Mouse (Mus musculus) embryonic facial prominence, embryonic 14.5 days (tissue): ENCODE data around the gene Nup43. TPM values are rescaled to one million over a fixed set of nuclear protein-coding genes. Genes with fewer than 3 reads are reported as not detected.

Experiments used
- ATAC-seq: fragments of 200-750 bp; cut with Nextera tagmentation; 2 replicates; pipeline ENCODE4 v1.8.0; 2017; ENCODE audit warnings: low read depth, moderate number of reproducible peaks, moderate TSS enrichment
- DNase-seq: peaks from one replicate; pipeline ENCODE4 v3.0.0-alpha.2; 2015; ENCODE audit warnings: low spot score
- H3K27ac ChIP-seq: fragments of 300-500 bp; sonication (generic); replicated peaks from 2 replicates; pipeline ENCODE4 v1.5.1; 2014; ENCODE audit warnings: low read depth, mild to moderate bottlenecking, low read length, moderate library complexity
- H3K27me3 ChIP-seq: fragments of 300-500 bp; sonication (generic); replicated peaks from 2 replicates; pipeline ENCODE4 v1.6.1; 2014; ENCODE audit warnings: low read length; ENCODE audit not compliant: control insufficient read depth, insufficient read depth
- H3K36me3 ChIP-seq: fragments of 300-500 bp; sonication (generic); 2 replicates; pipeline ENCODE4 v1.6.1; 2014; ENCODE audit warnings: low read length, mixed read lengths; ENCODE audit not compliant: control insufficient read depth, insufficient read depth
- H3K4me1 ChIP-seq: fragments of 300-500 bp; sonication (generic); 2 replicates; pipeline ENCODE4 v1.6.1; 2014; ENCODE audit warnings: antibody characterized with exemption, low read length; ENCODE audit not compliant: control insufficient read depth, insufficient read depth
- H3K4me2 ChIP-seq: fragments of 300-500 bp; sonication (generic); 2 replicates; pipeline ENCODE4 v1.6.1; 2014; ENCODE audit warnings: low read depth, mild to moderate bottlenecking, low read length, moderate library complexity, mixed read lengths
- H3K4me3 ChIP-seq: fragments of 300-500 bp; sonication (generic); 2 replicates; pipeline ENCODE4 v1.5.1; 2014; ENCODE audit warnings: low read depth, mild to moderate bottlenecking, low read length
- H3K9ac ChIP-seq: fragments of 300-500 bp; sonication (generic); 2 replicates; pipeline ENCODE4 v1.6.1; 2014; ENCODE audit warnings: low read depth, mild to moderate bottlenecking, low read length, moderate library complexity, mixed read lengths
- H3K9me3 ChIP-seq: fragments of 300-500 bp; sonication (generic); 2 replicates; pipeline ENCODE4 v1.6.1; 2016; ENCODE audit warnings: low read length; ENCODE audit not compliant: control insufficient read depth
- WGBS: fragments of 180-500 bp; shearing (Covaris S2); extraction: QIAGEN DNeasy Blood & Tissue Kit; methylation state at CpG from one replicate; pipeline ENCODE4 v1.1.7; 2014; 5-methylcytosine and 5-hydroxymethylcytosine counted together
- polyA plus RNA-seq: library from polyadenylated mRNA; unstranded; fragments of >200 nt; fragmentation: Nextera tagmentation; extraction: Ambion mirVana; gene quantifications from 2 replicates; pipeline ENCODE4 v1.2.1, GENCODE M21; 2014

The Nup43 gene
- polyA plus RNA-seq, 1 experiment from 2014 or later = 37.0 TPM

- Histone ChIP-seq H3K36me3 (peaks cover 3% of the 10 kb centered on the region), H3K9ac (no peak overlapping the region), H3K9me3 (no peaks in the 10 kb centered on the region), H3K4me2 (no peak overlapping the region), H3K4me1 (peaks cover 14% of the 10 kb centered on the region), H3K27me3 (no peaks in the 10 kb centered on the region), H3K4me3 (no peak overlapping the region), H3K27ac (no peak overlapping the region)
- ATAC-seq = no peak
- 80% methylated on average over 1 of the region's 1 CpGs for WGBS
- DNase-seq = no peak
These were observed 2.4 kb upstream of the Nup43 start for GRCm38 (mm10) chr10:7664889-7665288.

- Histone ChIP-seq H3K27ac (no peak overlapping the region), H3K9me3 (no peaks in the 10 kb centered on the region), H3K4me3 (no peak overlapping the region), H3K27me3 (no peaks in the 10 kb centered on the region), H3K4me1 (no peaks in the 10 kb centered on the region), H3K9ac (no peak overlapping the region), H3K4me2 (no peak overlapping the region), H3K36me3 (peaks cover 70% of the 10 kb centered on the region)
- 79% methylated on average over 1 of the region's 1 CpGs for WGBS
- DNase-seq = peak; percentile 19
- ATAC-seq = no peak
These were observed 6.4 kb downstream of the Nup43 start for GRCm38 (mm10) chr10:7673673-7674072.

GRCm38 (mm10) chr10:7680731-7681301 is 13.5 kb downstream of the Nup43 start, which contains the start of the genes Pcmt1 and Lats1:
Gene Pcmt1, minus strand, starts transcription at chr10:7681136.
Gene Lats1, plus strand, starts transcription at chr10:7681214.
- peak within 1 kb of the TSS; percentile 100 for H3K9ac ChIP-seq
- H3K4me1 ChIP-seq = peaks cover 18% of the 10 kb centered on the region
- DNase-seq = peak; percentile 89
- H3K27ac ChIP-seq = peak within 1 kb of the TSS; percentile 98
- H3K4me3 ChIP-seq = peak within 1 kb of the TSS; percentile 99
- H3K27me3 ChIP-seq = no peaks in the 10 kb centered on the region
- H3K36me3 ChIP-seq = peaks cover 42% of the 10 kb centered on the region
- peak within 1 kb of the TSS; percentile 67 for H3K4me2 ChIP-seq
- H3K9me3 ChIP-seq = no peaks in the 10 kb centered on the region
- peak; percentile 89 for ATAC-seq
- WGBS = under 1% methylated on average over 34 of the region's 65 CpGs

GRCm38 (mm10) chr10:7681343-7682025 is 14.2 kb downstream of the Nup43 start:
- ATAC-seq = peak; percentile 89
- Histone ChIP-seq H3K4me3 (peak overlapping the region; percentile 99), H3K27me3 (no peaks in the 10 kb centered on the region), H3K9me3 (no peaks in the 10 kb centered on the region), H3K4me1 (peaks cover 18% of the 10 kb centered on the region), H3K4me2 (peak overlapping the region; percentile 67), H3K9ac (peak overlapping the region; percentile 100), H3K36me3 (peaks cover 35% of the 10 kb centered on the region), H3K27ac (peak overlapping the region; percentile 98)
- WGBS = under 1% methylated on average over 19 of the region's 64 CpGs
- DNase-seq = peak; percentile 91

GRCm38 (mm10) chr10:7682249-7682648 is 14.9 kb downstream of the Nup43 start:
- H3K4me3 ChIP-seq = peak overlapping the region; percentile 99
- 59% methylated on average over 3 of the region's 3 CpGs for WGBS
- peak overlapping the region; percentile 98; the same call in 1 of the 2 replicates for H3K27ac ChIP-seq
- DNase-seq = no peak
- peaks cover 28% of the 10 kb centered on the region for H3K36me3 ChIP-seq
- peaks cover 18% of the 10 kb centered on the region for H3K4me1 ChIP-seq
- H3K9ac ChIP-seq = peak overlapping the region; percentile 100
- no peaks in the 10 kb centered on the region for H3K27me3 ChIP-seq
- H3K9me3 ChIP-seq = no peaks in the 10 kb centered on the region
- H3K4me2 ChIP-seq = peak overlapping the region; percentile 67
- no peak for ATAC-seq

GRCm38 (mm10) chr10:7686902-7687301 is 19.6 kb downstream of the Nup43 start:
- peaks cover 6% of the 10 kb centered on the region; the same call in 1 of the 2 replicates for H3K4me1 ChIP-seq
- H3K27ac ChIP-seq = no peak overlapping the region
- H3K4me2 ChIP-seq = no peak overlapping the region
- H3K4me3 ChIP-seq = no peak overlapping the region
- ATAC-seq = no peak
- H3K9ac ChIP-seq = no peak overlapping the region
- DNase-seq = no peak
- 94% methylated on average over 6 of the region's 6 CpGs for WGBS
- no peaks in the 10 kb centered on the region for H3K9me3 ChIP-seq
- peaks cover 14% of the 10 kb centered on the region for H3K36me3 ChIP-seq
- no peaks in the 10 kb centered on the region for H3K27me3 ChIP-seq

GRCm38 (mm10) chr10:7695286-7695685 is 28.0 kb downstream of the Nup43 start:
- H3K27me3 ChIP-seq = no peaks in the 10 kb centered on the region
- no peak overlapping the region for H3K27ac ChIP-seq
- ATAC-seq (no peak), DNase-seq (no peak)
- H3K4me2 ChIP-seq = no peak overlapping the region
- no peak overlapping the region for H3K9ac ChIP-seq
- H3K4me3 ChIP-seq = no peak overlapping the region
- H3K36me3 ChIP-seq = peaks cover 87% of the 10 kb centered on the region
- H3K4me1 ChIP-seq = no peaks in the 10 kb centered on the region
- no peaks in the 10 kb centered on the region for H3K9me3 ChIP-seq

- no peak overlapping the region for H3K4me3 ChIP-seq
- DNase-seq (no peak), ATAC-seq (no peak)
- H3K27me3 ChIP-seq = no peaks in the 10 kb centered on the region
- 93% methylated on average over 3 of the region's 3 CpGs for WGBS
- H3K4me2 ChIP-seq = no peak overlapping the region
- no peak overlapping the region for H3K27ac ChIP-seq
- no peaks in the 10 kb centered on the region for H3K4me1 ChIP-seq
- H3K9ac ChIP-seq = no peak overlapping the region
- H3K36me3 ChIP-seq = peaks cover 93% of the 10 kb centered on the region
- H3K9me3 ChIP-seq = no peaks in the 10 kb centered on the region
These were observed 32.8 kb downstream of the Nup43 start for GRCm38 (mm10) chr10:7700120-7700519.

GRCm38 (mm10) chr10:7702586-7702985 is 35.3 kb downstream of the Nup43 start:
- Histone ChIP-seq H3K27me3 (no peaks in the 10 kb centered on the region), H3K4me3 (no peak overlapping the region), H3K9ac (no peak overlapping the region), H3K36me3 (peaks cover 88% of the 10 kb centered on the region), H3K9me3 (no peaks in the 10 kb centered on the region), H3K4me1 (no peaks in the 10 kb centered on the region), H3K4me2 (no peak overlapping the region), H3K27ac (no peak overlapping the region)
- no peak for ATAC-seq
- 89% methylated on average over 6 of the region's 6 CpGs for WGBS
- DNase-seq = no peak
